Mouse (Mus musculus): Measurements from ENCODE around the gene Coq2. TPM values are rescaled to one million over a fixed set of nuclear protein-coding genes. Genes with fewer than 3 reads are reported as not detected.

Coq2 gene
- total RNA-seq, 4 experiments from 2014 or later = 71.9 to 86.4 (median 74.6) TPM

- no peak for DNase-seq (ENCODE audit: low spot score in 2 of 2)
These were observed 52.9 kb downstream of the Coq2 start for GRCm38 (mm10) chr5:100621876-100622508.

GRCm38 (mm10) chr5:100620952-100621351, 54.0 kb downstream of the Coq2 start:
- no peak for DNase-seq (ENCODE audit: low spot score in 2 of 2)

- no peak for DNase-seq (ENCODE audit: low spot score in 2 of 2)
These were observed 55.2 kb downstream of the Coq2 start for GRCm38 (mm10) chr5:100619586-100620275.

- no peak for DNase-seq (ENCODE audit: low spot score in 2 of 2)
These were observed 60.8 kb downstream of the Coq2 start for GRCm38 (mm10) chr5:100613896-100614768.

- no peak for DNase-seq (ENCODE audit: low spot score in 2 of 2)
These were observed 67.1 kb downstream of the Coq2 start for GRCm38 (mm10) chr5:100607868-100608267.

GRCm38 (mm10) chr5:100607090-100607762, 67.7 kb downstream of the Coq2 start:
- DNase-seq (ENCODE audit: low spot score in 2 of 2) = no peak

- no peak for DNase-seq (ENCODE audit: low spot score in 2 of 2)
These were observed 69.1 kb downstream of the Coq2 start for GRCm38 (mm10) chr5:100605828-100606229.

Other genes with a start within 250 kb of the Coq2 start
- gene Lin54, start 174.5 kb downstream of the Coq2 start, total RNA-seq (2022) = 10 to 100 TPM; 24.4 to 26.8 (median 25.6) TPM
- gene Cops4, start 156.8 kb downstream of the Coq2 start, total RNA-seq (2022) = 10 to 100 TPM; 82.2 to 89.7 (median 88.3) TPM
- gene Plac8, start 102.9 kb downstream of the Coq2 start, total RNA-seq (2022) = not detected
- 1 to 10 TPM in 3 of 4 experiments, under 1 TPM in 1; 0.93 to 1.7 (median 1.4) TPM for gene Hpse, start 44.6 kb upstream of the Coq2 start, total RNA-seq (2022)
- 10 to 100 TPM; 18.1 to 22.3 (median 19.9) TPM for gene Helq, start 123.5 kb upstream of the Coq2 start, total RNA-seq (2022)
- 10 to 100 TPM; 58.1 to 72.4 (median 64.7) TPM for gene Mrps18c, start 123.5 kb upstream of the Coq2 start, total RNA-seq (2022)
- gene Abraxas1, start 145.8 kb upstream of the Coq2 start, total RNA-seq (2022) = 10 to 100 TPM in 3 of 4 experiments, 1 to 10 TPM in 1; 6.5 to 14.4 (median 11.5) TPM
- 1 to 10 TPM; 5.2 to 7.0 (median 5.8) TPM for gene Gpat3, start 170.6 kb upstream of the Coq2 start, total RNA-seq (2022)